Mouse (Mus musculus): ENCODE data around the gene Tiam1.
"Not testable (repeated sequence)": the region's sequence is repeated elsewhere in the genome, so short reads cannot be mapped to it uniquely, and the experiment has no call there.

Gene Tiam1

DNA sequence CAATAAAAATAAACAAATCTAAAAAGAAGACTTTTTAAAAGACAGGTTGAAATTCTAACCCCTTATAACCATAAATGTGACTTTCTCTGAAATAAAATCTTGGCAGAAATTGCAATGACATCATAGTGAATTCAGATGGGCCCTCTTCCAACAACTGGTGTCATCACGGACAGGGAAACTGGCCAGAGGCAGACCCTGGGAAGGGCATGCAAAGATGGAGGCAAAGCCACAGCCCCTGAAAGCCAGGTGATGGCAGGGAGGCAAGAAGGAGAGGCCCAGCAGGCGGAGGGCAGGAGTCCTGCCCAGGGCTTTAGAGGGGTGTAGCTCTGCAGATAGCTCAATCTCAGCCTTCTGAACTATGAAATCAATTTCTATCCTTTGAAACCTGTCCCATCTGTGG, 39.8 kb downstream of the Tiam1 start:
- no peak for DNase-seq

DNA sequence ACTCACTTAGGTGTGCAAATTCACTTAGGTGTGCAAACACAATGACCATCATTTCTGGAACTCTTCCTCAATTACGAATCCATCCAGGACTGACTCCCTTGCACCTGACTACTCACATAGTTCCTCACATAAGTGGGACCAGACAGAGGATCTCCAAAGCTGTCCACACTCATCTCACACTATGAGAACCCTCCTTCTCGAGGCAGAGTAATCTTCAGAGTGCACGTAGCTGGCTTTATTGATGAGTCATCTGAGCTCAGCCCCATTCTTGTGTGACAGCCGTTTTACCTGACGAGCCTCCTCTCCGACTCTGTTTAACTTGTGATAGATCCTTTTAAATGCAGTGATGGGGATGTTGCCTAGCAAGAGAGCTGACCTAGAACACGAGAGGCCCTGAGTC, 41.0 kb downstream of the Tiam1 start:
- DNase-seq, result no peak

DNA sequence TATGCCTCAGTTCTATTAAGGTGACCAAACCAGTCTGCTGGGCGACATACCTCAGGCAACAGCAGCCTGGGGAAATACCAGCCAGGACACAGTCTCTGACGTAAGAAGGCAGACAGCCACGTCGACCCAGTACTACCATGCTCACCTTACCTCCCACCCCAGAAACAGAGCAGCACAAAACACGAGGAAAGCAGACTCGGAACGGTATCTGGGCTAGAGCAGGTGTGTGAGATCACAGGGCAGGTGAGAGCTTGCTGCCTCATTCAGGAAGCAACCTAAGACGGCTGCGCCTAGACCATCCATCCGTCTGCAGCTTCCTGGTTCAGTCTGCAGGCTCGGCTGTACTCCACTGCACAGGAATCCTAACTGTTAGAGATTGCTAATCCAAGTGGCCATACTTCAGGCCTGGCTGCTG, 45.4 kb downstream of the Tiam1 start:
- DNase-seq, result no peak

DNA sequence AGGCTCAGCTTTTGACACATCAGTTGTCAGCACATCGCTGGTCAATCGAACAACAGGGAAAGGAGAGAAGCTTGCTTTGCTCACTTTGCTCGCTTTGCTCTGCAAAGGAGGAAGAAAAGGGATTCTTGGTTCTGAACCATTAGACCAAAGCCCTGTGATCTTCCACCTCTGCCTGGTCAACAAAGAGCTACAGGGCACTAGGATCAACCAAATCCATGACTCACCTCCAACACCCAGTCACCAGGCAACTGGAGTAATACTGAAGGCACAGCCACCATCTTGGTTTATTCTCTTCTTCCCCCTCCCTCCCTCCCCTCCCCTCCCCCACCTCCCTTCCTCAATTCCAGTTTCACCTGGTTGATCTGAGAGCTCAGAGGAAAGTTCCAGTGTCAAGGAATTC, 45.8 kb downstream of the Tiam1 start:
- no peak for DNase-seq

DNA sequence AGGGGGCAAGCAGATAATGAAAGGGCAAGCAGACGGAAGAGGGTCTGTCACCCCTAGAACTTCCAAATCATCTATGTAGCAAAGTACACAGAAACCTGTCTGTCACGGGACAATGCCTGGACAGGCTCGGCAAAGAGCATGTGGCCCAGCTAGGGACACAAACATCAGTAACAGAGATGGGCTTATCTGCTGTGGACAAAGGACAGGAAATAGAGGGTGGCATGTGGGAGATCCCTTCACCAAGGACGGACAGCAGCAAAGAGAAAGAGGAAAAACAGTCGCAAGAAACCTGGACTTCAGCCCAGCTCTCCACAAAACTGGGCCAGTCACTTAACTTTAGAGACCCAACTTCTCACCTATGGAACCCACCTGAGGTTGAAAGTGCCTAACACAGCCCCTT, 47.6 kb downstream of the Tiam1 start:
- DNase-seq, result no peak

DNA sequence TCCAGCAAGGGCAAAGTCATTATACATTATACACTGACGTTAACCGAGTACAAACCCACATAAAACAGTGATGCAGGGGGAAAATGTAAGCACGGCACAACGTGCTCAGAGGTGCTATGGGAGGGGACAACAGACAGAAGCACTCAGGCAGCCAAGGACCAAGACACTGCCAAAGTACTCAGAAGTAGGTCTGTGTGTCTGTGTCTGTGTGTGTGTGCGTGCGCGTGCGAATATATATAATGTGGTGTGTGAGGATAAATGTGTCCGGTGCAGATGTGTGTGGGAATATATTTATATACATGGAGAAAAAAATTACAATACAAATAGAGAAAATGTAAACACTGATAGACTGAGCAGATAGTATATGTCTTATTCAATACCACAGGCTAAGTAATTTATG, 50.6 kb downstream of the Tiam1 start:
- no peak for DNase-seq

DNA sequence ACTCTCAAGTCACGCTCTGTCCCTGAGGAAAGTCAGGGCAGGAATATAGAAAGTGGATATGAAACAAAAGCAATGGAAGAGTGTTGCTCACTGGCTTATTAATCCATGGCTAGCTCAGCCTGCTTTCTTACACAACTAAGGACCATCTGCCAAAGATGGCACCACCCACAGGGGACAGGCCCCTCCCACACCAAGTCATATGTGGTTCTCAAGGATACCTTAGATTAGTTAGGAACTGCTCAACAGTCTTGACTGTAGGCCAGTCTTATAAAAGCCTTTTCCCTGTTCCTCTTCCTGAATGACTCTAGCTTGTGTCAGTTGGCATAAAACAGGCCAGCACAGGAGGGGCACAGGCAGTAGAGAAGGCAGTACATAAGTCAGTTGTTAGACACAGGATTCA, 51.7 kb downstream of the Tiam1 start:
- DNase-seq, result no peak

DNA sequence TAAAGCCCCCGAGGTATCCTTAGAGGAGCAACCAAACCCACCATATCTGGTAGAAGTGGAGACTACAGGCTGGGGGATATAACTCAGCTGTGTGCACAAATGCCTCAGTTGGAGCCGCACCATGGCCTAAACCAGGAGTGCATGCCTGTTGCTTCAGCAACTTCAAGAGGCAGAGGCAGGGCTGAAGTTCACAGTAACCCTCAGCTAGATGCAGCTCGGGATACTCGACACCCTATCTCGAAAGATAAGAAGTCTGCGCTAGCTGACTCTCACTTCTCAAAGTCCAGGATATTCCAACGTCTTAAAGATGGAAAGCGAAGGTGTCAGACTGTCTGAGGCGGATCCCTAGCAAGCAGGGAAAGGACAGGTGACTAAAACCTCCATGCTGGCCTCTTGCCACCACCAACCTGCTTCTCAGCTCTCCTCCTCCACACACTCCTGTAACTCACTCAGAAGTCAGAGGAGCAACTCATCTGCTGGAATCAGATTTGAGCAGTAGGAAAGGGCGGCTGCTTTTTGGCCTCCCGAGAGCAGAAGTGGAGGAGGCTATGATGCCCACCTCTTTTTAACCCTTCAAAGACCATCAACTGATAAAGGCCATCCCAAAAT, 52.4 kb downstream of the Tiam1 start:
- no peak for DNase-seq

DNA sequence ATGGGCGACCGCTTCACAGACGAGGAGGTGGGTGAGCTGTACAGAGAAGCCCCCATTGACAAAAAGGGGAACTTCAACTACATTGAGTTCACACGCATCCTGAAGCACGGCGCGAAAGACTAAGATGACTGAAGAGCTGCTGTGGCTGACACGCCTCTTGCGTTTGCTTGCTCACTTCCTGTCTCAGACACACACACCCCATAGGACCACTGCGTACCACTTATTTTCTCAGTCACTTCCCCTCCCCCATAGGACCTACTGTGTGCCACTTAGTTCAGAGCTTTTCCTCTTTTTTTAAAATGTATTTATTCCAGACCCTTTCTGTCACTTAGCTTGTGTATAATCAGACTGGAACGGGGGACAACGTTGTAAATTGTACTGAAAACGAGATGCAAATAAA, 53.2 kb downstream of the Tiam1 start:
- no peak for DNase-seq

DNA sequence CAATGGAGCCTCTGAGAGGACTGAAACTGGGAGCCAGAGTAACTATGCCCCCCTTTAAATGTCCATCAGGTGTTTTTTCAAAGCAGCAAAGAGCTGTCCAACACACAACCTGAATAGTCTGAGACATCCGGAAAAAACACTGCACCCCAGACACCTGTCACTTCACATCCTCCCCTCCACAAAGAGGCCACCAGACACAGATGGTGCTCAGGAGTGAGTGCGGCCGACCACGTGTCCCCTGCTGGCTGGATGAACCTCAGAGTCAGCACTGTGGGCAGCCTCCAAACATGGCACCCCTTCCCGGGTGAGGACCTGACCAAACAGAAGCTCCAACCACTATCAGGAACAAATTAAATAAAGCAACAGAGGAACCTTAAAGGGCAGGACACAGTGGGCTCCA, 56.3 kb downstream of the Tiam1 start:
- no peak for DNase-seq

DNA sequence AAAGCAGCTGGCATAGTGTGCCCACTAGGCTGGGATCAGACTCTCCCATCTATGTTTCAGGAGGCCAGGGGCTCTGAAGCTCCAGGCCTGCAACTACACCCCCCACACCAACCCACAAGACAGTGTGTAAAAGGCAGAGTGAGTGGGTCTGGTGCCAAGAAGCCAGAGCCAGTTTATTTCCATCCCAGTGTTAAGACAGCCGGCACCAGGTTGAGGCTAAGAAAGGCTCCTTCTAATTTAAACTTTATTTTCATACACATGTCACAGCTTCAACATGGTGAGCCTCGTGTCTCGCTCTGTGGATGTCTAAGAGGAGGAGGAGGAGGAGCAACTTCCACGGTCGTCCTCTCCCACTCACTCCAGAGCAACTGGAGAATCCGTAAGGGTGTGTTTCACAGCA, 57.5 kb downstream of the Tiam1 start:
- peak; percentile 74 for DNase-seq

DNA sequence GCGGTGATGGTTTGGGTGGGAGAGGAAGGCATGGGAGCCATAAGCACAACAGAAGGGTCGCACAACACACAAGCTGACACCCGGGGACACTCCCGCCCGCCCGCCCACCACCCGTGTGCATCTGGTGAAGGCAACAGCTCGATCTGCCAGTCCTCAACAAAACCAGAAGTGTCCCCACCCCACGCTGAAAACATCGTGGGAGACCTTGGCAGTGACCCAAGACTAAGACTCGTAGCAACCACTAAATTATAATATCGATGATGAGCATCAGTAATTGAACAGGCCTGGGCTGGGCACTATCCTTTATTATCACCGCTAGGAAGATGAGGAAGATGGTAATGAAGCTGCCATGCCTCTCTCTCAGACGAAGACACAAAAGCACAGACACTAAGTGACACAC, 58.0 kb downstream of the Tiam1 start:
- no peak for DNase-seq

DNA sequence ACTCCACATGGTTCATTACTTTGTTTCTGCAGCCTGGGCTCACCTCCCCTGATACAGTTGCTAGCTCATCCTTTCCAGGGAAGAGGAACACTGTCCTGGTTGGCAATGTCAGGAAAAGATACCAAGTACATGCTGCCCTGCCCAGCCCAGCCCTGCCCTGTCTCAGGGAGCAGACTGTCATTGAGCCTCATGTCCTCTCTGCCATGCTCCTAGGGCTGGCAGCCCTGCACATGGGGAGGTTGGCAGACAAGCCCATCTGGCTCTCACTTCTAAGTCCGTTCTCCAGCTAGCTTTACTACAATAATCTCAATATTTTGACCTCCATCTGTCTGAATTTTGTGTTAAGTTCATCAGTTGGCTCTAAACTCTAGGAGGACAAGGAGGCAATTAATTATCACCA, 62.4 kb downstream of the Tiam1 start:
- DNase-seq, result no peak

DNA sequence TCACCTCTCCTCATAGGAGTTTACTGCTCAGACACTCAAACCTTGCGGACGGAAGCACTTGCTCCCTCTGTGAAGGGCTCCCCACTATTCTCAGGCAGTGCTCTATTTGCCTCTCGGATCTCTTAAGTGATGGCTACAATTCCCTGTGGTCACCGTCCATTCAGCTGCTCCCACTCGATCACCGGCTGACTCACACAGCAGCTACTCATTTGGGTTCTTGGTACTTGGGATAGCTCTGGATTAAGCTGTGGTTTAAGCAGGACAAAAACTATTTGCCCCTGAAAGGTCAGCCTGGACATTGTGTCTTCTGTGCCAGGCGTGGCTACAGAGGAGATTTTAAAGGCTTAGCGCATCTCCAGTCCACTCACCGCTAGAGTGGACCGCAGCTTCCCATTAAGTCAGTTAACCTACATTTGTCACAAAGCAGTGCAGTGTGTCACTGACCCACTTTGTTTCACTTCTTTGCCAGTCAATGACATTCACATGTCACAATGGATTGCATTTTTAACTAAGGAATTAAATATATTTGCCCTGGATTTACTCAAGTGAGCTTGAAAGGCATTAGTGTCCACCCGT, 64.7 kb downstream of the Tiam1 start:
- no peak for DNase-seq

DNA sequence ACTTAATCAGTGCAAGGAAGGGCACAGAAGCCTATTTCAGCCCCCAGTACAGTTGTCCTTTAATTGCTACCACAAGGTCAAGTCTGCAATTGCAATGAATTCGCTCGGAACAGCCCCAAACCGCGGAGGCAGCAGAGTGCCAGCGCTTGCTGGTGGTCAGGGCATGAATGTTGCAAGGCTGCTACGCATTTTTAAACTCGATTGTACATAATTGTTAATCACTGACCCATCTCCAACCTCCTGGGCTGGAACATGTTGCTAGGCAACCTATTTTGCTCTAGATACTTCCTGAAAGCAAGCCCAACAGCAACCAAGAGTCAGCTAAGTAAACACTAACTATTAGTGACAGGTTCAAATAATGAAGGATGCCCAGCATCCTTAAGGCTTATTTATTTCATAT, 70.1 kb downstream of the Tiam1 start:
- DNase-seq, result no peak

DNA sequence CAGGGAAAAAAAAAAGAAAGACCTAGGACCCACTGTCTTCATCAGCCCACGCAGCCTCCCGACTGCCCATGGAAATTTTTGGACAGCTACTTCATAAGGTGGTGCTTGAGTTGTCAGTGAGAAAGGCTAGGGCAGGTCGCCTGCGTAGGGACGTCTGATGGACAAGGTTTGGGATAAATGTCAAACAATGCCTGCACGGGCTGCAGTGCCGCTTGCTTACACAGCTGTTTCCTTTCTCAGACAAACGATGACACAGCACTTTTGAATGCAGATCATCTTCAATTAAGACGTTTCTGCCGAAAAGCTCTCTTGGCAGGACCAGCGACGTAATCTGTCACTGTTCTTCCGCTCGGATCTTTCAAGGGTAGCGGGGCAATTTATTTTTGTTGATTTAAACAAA, 70.9 kb downstream of the Tiam1 start:
- no peak for DNase-seq

DNA sequence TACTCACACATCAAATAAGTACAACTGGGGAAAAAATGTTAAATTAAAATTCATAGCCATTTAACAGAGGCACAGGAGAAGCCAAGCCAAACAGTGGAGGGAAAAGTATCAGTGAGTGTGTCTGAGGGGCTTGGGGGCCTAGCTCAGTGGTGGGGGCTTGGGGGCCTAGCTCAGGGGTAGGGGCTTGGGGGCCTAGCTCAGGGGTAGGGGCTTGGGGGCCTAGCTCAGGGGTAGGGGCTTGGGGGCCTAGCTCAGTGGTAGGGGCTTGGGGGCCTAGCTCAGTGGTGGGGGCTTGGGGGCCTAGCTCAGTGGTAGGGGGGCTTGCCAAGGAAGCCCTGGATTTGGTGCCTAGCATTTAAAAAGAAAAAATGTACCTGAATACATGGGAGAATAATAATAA, 72.4 kb downstream of the Tiam1 start:
- DNase-seq, result not testable (repeated sequence)

DNA sequence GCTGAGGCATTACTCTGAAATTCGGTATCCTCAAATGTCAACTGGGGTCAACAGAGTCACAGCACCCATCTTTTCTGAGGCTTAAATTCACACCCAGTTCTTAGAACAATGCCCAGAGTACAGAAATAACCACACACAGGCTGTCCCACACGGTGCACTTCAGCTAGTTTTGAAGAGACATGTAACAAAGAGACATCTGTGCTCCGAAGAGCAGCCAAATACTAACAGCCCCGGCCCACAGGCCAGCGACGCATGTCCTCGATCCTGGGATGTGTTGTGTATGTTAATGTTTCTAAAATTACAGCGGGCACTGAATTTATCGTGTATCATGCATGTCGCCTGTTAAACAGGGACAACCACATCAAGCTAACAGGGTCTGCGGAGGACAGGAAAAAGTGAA, 73.5 kb downstream of the Tiam1 start:
- no peak for DNase-seq

DNA sequence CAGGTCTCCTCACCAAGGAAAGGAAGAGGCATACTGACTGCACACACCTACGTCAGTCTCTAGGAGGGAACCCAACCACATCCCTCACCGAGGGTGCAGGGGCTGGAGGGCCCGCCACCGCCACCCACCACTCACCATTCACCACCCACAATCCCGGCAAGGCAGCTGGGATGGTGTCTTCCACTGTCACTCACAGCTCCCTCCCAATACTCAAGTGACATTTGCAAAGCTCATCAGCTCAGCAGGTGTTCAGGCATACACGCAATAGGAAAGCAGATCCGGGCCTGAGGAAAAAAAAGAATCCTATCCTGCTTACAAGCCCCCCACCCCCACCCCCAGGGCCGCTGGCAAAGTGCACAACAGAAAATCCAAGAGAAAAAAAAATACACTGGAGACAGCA, 74.4 kb downstream of the Tiam1 start:
- no peak for DNase-seq

DNA sequence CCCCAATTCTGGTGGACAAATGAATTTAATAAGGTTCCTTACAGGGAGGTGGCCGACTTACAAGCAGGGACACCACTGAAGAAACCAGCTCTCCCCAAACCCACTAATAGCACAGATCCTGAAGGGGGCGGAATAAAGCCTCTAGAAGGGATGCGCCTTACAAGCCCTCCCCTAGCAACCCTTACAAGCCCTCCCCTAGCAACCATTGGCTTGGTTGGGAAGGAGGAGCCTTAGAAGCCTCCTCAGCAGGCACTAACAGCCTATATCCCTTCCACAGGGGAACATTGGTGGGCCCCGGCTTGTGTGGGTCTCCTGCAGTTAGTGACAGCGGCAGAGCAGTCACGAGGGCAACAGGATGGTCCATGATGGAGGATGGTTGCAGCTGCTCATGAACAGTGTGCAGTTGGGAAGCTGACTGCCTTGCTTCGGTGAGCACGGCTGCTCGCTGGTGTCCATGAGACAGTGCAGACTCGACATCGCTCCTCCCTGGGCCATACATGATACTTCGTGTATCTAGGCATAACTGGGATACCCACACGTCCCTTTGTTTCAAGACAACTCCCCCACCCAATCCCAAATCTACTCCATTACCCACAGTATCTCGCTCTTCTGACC, 90.6 kb downstream of the Tiam1 start:
- DNase-seq, result no peak

DNA sequence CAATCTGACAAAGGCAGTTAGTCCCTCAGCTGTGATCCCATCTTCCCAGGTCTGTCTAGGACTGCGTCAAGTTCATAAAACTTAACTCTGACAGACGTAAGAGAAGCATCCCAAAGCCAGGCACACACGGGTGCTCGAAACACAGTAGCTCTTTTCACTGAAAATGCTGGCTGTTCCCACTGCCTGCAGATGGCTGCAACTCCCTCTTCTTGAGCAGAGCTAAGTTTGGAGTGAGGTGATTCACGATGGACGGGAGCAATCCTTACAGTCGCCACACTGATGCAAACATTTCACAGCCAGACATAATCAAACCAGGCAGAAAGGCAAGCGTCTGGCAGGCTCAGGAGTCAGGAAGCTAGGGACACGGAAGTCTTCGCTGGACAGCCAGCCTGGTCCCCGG, 91.2 kb downstream of the Tiam1 start:
- no peak for DNase-seq

DNA sequence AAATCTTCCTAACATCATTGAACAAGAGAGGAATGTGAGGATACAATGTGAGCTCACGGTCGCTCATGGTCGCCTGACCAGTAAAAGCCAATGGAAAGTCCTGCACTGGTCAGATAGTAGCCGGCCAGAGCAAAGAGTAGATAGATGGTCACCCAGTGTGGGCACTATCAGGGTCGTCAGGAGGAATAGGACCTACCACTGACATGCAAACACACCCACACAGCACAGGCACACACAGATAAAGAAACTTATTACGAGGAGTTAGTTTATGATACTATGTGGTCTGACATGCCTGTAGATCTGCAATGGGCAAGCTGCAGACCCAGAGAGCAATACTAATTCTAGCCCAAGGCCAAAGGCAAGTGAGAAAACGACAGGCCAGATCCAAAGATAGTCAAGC, 92.5 kb downstream of the Tiam1 start:
- DNase-seq, result no peak

DNA sequence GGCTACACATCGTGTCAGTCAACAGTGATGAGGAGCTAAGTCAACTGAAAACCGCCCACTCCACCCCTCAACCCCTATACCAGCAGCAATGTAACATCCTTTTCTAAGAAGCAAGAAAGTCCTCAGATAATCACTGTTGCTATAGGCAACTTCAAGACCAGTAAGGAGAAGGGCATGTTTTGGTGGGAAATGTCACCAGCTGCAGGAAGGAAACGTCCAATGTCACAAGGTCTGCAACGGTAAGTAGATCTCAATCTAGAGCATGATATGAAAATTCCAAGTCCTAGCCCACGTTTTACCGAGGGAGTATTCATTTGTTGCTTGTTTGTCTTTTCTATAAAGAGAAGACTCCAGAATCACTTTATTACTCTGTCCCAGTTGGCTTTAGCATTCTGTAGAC, 95.7 kb downstream of the Tiam1 start:
- DNase-seq, result no peak

DNA sequence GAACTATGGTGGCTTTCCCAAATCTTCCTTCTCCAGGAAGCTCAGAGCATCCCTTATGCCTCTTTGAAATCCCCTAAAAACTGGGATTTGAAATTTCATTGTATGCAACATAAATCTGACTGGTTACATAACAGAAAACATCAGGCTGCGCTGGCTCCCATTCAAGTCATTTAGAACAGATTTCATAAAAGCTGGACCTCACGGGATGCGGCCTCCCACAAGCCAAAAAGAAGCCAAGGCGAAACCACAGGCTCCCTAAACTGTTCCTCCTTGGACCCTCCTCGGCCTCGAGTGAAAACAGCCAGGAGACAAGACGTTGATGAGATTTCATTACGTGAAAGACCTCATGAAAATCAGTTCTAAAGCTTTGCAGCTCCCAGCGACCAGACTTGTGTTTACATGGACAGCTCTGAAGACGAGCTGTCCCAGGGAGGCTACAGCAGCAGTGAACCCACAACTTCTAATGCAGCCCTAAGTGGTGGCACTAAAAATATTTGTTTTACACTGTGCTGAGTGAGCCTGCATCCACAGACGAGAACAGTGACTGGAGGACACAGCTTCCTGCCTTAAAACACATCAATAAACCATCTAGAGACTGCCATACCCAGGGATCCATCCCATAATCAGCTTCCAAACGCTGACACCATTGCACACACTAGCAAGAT, 96.9 kb downstream of the Tiam1 start:
- no peak for DNase-seq

DNA sequence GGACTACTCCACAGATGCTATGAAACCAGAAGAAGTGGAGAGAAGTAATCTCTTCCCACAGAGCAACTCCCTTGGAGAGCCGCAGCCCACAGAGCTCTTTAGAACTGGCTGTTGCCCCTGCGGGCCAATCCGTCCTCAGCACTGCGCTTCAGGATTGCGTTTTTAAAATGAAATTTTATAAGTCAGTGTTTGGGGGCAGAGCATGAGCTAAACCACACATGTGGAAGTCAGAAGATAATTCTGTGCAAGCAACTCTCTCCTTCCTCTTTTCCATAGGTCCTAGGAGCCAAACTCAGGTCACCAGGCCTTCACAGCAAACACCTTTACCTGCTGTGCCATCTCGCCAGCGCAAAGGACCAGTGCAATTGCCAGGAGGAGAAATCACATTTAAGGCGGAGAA, 98.0 kb downstream of the Tiam1 start:
- no peak for DNase-seq
